Mouse (Mus musculus): ENCODE data around the gene Slbp.
A peak's percentile ranks its signal among the peaks of the same experiment; 100 is the strongest.

The Slbp gene

DNA sequence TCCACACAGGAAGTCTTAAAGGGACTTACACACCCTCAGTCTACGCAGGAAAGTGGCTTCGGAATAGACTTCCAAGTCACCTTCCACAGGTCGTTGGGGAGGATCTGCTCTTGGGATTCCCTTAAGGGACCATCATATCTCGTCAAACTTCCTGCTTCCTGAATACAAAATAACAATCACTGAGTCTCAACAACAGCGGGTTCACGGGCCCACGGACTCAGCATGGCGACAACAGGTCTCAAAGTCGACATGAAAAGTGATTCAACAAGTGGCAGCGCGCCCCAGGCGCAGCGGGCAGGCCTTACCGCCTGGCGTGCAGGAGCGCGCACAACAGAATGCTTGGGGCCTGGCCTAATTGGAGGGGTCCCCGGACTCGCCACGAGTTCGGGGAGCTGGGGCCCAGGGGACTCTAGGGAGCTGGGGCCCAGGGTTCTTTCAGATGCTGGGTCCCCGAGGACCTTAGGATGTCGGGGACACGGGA, 23.5 kb downstream of the Slbp start:
- peak; percentile 59 to 74 for DNase-seq

DNA sequence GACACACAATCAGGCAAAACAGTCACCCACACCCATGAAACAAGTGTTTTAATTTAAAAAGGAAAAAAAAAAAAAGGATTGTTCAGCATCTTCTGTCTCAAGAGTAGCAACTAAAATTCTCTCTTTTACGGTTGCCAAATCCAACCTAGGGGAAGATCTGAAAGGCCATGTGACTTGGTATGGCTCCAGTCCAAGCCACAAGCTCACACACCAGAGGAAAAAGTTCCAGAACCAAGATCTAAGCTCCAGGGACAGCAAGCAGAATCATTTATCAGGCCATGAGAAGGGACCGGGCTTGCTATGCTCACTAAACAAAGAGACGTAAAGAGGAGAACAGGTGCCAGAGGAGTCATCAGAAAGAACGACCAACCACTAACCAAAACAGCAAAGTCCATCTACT, 24.4 kb downstream of the Slbp start:
- DNase-seq, result no peak

DNA sequence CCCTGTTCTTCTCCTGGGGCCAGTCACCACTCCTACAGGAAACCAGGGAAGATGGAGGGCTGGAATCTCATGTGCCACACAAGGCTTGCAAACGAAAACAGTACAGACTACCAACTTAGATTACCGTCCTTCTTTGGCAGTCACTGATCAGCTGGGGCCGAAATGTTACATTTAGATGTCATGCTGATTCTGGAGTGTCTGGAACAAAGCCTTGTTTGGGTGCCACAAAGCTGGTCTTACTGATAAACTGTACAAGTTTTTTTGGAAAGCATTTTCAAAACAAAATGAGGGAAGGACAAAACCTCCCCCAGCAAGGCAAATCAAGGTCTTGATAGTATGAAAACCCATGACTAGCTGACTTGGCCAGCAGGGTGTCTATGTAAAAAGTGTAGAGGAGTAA, 28.6 kb downstream of the Slbp start:
- no peak for DNase-seq

DNA sequence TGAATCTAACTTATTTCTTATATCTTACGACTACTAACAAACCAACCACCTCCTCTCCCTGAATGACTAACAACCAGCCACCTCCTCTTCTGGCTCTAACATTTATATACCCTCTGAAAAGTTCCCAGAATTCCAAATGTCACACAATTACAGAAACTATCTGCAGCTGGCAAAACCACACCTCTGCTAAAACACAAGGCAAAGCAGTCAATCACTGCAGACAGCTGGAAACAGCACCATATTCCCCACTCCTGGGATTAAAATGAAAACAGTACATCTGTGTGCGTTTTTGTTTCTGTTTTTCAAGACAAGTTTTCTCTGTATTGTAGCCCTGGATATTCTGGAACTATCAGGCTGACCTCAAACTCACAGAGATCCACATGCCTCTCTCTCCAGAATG, 29.7 kb downstream of the Slbp start:
- no peak for DNase-seq

DNA sequence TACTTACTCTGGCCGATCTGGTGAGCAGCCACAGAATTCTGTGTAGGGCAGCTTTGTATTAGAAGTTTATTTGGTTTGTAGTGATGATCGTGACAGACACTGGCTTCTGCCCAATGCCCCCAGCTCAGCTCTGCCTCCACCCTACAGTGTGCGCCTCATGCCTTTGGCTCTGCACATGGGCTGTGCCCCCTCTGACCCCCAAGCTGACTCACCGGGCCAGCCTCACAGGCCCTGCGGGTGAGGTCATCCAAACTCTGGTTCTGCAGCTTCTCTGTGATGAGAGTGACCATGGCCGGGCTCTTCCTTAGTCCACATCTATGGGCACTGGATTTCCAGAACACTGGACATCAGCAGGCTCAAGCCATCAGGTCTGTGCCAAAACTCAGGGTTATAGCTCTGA, 38.0 kb downstream of the Slbp start:
- DNase-seq, result no peak

DNA sequence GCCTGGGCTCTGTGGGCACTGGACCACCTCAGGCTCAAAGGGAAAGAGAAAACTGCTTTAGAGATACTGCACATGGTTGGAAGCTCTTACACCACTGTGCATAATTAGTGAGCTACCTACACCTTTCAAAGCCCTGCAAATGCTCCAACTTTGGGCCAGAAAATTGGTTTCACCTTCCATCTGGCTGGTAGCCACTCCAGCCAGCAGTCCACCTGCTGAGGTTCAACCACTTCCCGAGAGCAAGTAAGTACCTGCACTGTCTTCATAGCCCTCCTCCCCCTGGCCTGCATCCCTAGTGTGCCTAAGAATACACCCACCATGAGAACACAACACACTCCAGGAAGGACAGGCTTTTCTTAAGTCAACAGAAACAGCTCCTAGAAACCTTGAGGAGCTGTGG, 40.6 kb downstream of the Slbp start:
- no peak for DNase-seq

DNA sequence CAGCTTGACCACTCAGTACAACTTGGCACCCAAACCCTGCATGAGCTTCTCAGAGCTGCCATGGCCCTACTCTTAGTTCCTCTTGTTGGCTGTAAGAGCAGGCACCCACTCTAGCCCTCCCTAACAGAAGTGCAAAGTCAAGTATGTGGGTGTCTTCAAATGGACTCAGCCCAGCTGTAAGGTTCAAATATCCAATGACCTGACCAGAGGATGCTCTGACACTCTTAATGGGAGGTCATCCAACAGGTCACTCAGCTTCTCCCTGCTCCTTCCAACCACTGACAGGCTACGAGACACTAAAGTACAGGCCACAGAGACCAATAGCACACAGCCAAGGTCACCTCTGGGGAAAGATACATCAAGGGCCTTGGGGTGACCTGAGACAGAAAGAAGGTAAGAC, 43.1 kb downstream of the Slbp start:
- no peak for DNase-seq

DNA sequence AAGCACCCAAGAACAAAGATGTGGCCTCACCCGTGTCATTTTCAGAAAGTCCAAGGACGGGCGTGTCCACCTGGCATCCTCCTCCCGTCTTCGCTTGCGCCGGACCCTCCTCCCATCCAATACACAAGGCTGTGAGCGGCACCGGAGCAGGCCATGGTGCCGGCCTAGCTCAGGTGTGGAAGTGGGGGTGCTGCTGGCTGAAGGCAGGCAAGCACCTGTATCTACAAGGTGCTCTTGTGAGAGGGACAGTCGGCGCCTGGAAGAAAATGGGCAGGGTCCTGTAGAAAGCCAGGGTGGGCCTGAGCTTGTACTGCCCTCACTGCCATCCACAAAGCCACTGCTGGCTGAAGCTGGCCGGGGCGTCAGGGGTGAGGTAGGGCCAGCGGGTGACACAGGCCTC, 44.9 kb downstream of the Slbp start:
- DNase-seq, result no peak

DNA sequence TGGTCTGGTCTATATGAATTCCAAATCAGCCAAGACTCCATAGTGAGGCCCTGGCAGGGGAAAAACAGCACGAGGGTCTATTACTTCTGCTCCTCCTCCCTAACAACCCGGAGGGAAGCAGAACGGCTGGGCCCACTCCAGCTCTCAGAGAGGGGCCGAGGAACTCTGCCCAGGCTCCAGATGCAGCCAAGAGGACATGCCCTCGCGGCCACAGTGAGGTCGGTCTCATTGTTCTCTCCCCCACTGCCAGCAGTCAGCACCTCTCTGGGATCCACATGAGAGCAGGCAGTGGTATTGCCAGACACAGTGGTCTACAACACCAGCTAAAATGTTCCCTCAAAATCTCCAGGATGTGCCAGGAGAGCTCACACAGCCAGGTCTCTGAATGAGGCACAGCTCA, 45.7 kb downstream of the Slbp start:
- DNase-seq, result no peak

DNA sequence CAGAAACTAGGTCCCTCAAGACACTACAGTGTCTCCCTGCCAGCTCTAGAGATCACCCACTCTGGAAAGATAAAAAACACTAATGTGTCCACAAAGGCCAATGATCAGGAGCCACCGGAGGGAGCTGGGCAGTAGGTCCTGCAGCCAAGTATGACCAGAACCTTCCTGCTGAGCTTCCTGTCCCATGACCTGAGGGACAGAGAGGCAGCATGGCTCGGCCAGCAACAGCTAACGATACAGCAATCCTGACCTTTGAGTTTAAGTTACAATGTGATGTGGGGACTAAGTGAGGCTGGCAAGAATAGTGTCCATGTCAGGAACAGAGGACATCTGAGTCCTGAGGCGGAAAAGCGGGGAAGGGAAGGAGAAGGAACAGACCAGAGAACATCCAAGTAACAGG, 47.1 kb downstream of the Slbp start:
- DNase-seq, result no peak

DNA sequence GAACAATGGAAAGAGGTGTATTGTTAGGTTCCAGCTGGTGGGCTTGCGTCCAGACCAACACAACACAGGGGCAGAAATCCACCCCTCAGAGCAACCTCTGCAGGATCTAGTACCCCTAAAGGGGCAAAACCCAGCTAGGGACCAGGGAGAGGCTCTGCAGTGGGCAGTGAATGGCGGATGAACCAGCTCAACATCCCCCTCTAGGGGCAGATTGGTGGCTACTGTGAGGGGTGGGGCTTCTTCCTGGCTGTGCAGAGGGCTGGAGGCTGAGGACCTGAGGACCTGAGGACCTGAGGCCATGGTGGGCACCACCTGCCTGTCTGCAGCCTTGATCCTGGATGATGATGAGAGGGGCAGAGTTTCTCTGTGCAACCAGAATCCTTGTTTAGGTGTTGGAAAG, 58.8 kb downstream of the Slbp start:
- DNase-seq, result peak; percentile 28 to 50

DNA sequence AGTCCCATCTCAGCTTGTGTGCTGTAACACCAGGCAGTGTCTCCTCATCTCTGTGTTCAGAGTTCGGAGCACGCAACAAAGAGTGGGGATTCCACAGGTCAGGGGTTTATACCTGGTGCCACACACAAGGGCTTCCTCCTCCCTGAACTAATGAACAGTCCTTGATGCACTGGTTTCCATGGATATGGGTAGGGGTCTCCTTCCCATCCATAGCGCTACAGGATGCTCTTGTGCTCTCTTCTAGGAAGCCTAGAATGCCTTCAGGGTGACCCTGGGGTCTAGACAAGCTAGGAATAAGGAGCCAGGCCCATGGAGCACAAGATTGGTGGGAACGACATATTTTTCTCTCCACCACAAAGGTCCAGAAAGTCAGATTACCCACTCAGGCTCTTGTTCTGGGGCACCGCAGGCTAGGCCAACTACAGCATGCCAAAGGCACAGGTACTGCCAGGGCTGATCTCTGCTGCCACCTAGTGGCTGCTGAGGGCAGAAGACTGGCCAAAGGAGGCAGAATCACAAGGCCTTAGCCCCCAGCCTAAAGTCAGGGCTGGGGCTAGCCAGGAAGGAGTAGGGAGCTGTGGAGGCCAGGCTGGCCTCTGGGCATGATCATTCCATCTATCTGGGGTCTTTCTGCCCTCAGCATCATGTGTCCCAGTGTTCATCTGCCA, 63.0 kb downstream of the Slbp start:
- peak; percentile 85 to 86 for DNase-seq

DNA sequence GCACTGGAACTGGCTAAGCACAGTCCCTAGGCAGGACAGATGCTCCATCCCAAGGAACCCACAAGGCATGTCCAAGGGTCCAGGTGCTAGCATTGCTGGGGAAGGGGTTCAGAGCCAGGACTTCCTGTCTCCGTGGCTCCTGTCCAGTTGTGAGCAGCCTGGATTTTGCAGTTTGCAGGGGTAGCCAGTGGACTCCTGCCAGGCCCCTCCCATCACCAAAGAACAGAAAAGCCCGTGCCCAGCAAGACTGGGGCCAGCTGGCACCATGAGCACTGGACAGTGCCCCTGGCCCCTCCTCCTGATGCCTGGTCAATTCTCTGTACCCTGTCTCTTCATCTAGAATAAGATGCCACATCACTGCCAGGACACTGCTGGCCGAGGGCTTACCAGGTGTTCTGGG, 64.3 kb downstream of the Slbp start:
- DNase-seq, result no peak

DNA sequence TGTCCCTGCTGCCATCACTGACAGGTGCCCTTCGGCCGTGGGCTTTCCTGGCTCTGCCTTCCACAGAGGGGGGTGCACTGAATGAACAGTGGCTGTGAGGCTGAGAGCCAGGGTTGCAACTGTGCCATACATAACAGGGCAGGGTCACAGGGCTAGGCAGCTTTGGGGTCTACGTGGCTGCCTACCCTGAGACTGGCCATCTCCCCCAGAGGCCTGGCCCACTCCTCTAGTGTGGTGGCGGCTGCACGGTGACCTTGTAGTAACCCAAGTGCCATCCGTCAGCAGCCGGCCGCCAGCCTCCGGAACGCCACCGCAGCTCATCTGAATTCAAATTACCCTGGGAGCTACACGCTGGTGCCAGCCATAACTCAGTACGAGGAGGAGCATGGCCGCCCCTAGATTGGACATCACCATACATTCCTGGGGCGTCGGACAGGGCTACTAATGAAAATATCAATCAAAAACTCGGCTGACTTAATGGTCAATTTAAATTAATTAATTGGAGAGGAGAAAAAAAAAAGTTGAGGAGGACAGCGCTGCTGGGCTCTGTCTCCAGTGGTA, 64.8 kb downstream of the Slbp start:
- DNase-seq, result no peak
